Mouse (Mus musculus) heart, adult 2 months (tissue): Measurements from ENCODE around the gene Hsd11b2. TPM values are rescaled to one million over a fixed set of nuclear protein-coding genes. Genes with fewer than 3 reads are reported as not detected.

Source experiments
- DNase-seq, 2 experiments: peaks; one replicate each; pipeline ENCODE4 v3.0.0; 2021
- H3K27ac ChIP-seq: fragments of 200-600 bp; 2 replicates; pipeline ENCODE4 v1.8.1; 2022
- H3K27me3 ChIP-seq: fragments of 200-500 bp; 2 replicates; pipeline ENCODE4 v1.6.1; 2012; ENCODE audit warnings: mild to moderate bottlenecking, low read length, inconsistent platforms, mixed read lengths; ENCODE audit not compliant: control insufficient read depth, insufficient read depth
- H3K36me3 ChIP-seq: fragments of 200-500 bp; 2 replicates; pipeline ENCODE4 v1.6.1; 2012; ENCODE audit warnings: low read length, inconsistent platforms; ENCODE audit not compliant: control insufficient read depth, insufficient read depth
- H3K4me1 ChIP-seq: fragments of 200-500 bp; 2 replicates; pipeline ENCODE4 v1.6.1; 2011; ENCODE audit warnings: low read length; ENCODE audit not compliant: control insufficient read depth, insufficient read depth
- H3K4me3 ChIP-seq: fragments of 200-600 bp; 2 replicates; pipeline ENCODE4 v1.8.1; 2022
- H3K79me2 ChIP-seq: fragments of 200-500 bp; replicated peaks from 2 replicates; pipeline ENCODE4 v1.6.1; 2012; ENCODE audit warnings: mild to moderate bottlenecking, inconsistent platforms, low read length, moderate library complexity, mixed read lengths; ENCODE audit not compliant: control insufficient read depth, insufficient read depth
- H3K9ac ChIP-seq: fragments of 200-500 bp; 2 replicates; pipeline ENCODE4 v1.6.1; 2012; ENCODE audit warnings: low read depth, mild to moderate bottlenecking, control low read depth, inconsistent platforms, low read length, mixed read lengths
- CTCF ChIP-seq: fragments of 200-600 bp; IDR thresholded peaks from 2 replicates; pipeline ENCODE4 v1.8.1; 2022; ENCODE audit warnings: antibody characterized with exemption, mild to moderate bottlenecking, moderate library complexity
- EP300 ChIP-seq: fragments of 200-500 bp; IDR thresholded peaks from 2 replicates; pipeline ENCODE4 v1.6.1; 2011; ENCODE audit warnings: low read depth, low read length, control low read depth; ENCODE audit not compliant: insufficient read depth
- POLR2A ChIP-seq: fragments of 200-500 bp; IDR thresholded peaks from 2 replicates; pipeline ENCODE4 v1.6.1; 2011; ENCODE audit warnings: mild to moderate bottlenecking, low read depth, low read length, control low read depth; ENCODE audit not compliant: insufficient read depth
- WGBS: fragments of 180-500 bp; shearing (Covaris S2); methylation state at CpG from one replicate; pipeline ENCODE4 v1.1.7; 2018; 5-methylcytosine and 5-hydroxymethylcytosine counted together
- intact Hi-C: fragments of 180-260 bp; cut with DNase I; formaldehyde crosslinking; loops from one replicate; pipeline ENCODE4 v1.15.1; 2025
- polyA plus RNA-seq: library from polyadenylated mRNA; depleted of rRNA; stranded (reverse); fragments of >200 nt; gene quantifications from 2 replicates; pipeline ENCODE4 v1.2.3, GENCODE M21; 2012
- total RNA-seq, 2 experiments: library from RNA; stranded (reverse); gene quantifications; 2 replicates each; pipeline ENCODE4 v1.2.3; 2021

The Hsd11b2 gene
- total and polyA plus RNA-seq, 3 experiments, result 0.08 to 0.23 TPM; not detected in 1

DNA sequence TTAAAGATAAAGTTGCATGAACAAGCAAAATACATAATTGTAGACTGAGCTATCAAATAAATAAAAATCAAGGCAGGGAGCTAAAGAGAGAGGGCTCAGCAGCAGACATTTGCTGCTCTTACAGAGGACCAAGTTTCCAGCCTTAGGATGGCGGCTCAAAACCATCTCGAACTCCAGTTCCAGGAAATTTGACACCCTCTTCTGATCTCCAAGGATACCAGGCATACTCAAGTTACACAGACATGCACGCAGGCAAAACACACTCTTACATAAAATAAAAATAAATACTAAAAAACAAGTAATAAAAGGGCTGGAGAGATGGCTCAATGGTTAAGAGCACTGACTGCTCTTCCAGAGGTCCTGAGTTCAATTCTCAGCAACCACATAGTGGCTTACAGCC is 25.1 kb upstream of the Hsd11b2 start:
- H3K79me2 ChIP-seq, result no peaks in the 10 kb centered on the region; the same call in 1 of the 2 replicates
- WGBS, result 75% methylated on average over 3 of the region's 3 CpGs
- no peak overlapping the region for H3K9ac ChIP-seq

GRCm38 (mm10) chr8:105494566-105494965 is 24.0 kb upstream of the Hsd11b2 start:
- Histone ChIP-seq H3K36me3 (no peaks in the 10 kb centered on the region; the same call in 1 of the 2 replicates), H3K4me3 (no peak overlapping the region), H3K27me3 (no peaks in the 10 kb centered on the region), H3K4me1 (peaks cover 5% of the 10 kb centered on the region), H3K27ac (no peak overlapping the region; the same call in 1 of the 2 replicates), H3K79me2 (no peaks in the 10 kb centered on the region; the same call in 1 of the 2 replicates), H3K9ac (no peak overlapping the region)
- WGBS, result 77% methylated on average over 3 of the region's 3 CpGs
- DNase-seq, result no peak
- intact Hi-C loops, result no loop called here
- TF ChIP-seq EP300 (no peak), POLR2A (no peak), CTCF (no peak)

More for the DNA sequence above, 25.1 kb upstream of the Hsd11b2 start:
- no peaks in the 10 kb centered on the region; the same call in 1 of the 2 replicates for H3K36me3 ChIP-seq
- TF ChIP-seq CTCF, result no peak
- no peak for TF ChIP-seq POLR2A
- no peak for TF ChIP-seq EP300
- DNase-seq, result no peak
- H3K27me3 ChIP-seq, result no peaks in the 10 kb centered on the region
- intact Hi-C loops, result no loop called here
- H3K4me1 ChIP-seq, result peaks cover 5% of the 10 kb centered on the region
- no peak overlapping the region for H3K4me3 ChIP-seq
- no peak overlapping the region for H3K27ac ChIP-seq

DNA sequence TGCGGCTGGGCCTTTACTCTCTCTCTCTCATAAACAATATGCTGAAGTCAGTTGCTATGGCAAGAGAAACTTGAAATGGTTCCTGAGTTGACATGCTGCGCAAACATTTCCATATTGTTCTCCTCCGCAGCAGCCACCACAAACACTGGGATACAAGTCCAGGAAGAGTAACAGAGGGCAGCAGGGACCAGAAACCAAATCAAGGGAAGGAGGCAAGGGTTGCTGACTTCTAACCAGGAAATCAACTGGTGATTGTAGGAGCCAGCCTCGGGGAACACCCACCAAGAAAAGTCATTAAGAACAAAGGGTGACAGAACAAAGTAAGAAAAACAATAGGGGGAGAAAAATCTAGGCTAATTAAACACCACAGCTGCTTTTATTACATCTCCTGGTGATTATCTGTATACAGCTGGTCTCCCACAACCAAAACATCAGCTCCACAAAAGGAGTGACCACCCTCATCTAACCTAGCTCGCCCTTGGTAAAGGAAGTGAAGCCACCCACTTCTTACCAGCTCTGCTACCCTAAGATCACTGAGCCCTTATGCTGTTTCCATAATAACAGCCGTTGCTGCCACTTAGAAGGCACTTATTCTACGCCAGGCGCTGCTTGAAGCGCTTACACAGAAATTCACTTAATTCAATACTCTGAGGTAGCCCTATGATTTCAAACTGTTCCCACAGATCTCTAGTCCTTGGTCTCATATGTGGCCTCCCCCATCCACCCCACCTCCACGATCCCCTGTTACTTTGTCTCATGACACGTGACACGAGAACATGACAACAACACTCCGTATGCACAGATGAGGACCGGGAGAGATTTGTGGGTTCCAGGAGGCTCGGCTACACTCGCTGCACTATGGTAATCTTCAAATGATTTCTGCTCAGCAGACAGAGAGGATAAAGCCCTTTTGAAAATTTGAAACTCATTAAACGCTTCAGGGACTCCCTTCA is 22.9 kb upstream of the Hsd11b2 start:
- peak in 1 of 2 experiments; percentile 25 for DNase-seq
- Histone ChIP-seq H3K27me3 (no peaks in the 10 kb centered on the region), H3K9ac (no peak overlapping the region), H3K27ac (peak overlapping the region; percentile 89), H3K4me1 (peaks cover 5% of the 10 kb centered on the region), H3K4me3 (peak overlapping the region; percentile 68), H3K36me3 (no peaks in the 10 kb centered on the region; the same call in 1 of the 2 replicates), H3K79me2 (no peaks in the 10 kb centered on the region; the same call in 1 of the 2 replicates)
- no peak for TF ChIP-seq EP300
- no peak for TF ChIP-seq CTCF
- no peak for TF ChIP-seq POLR2A
- intact Hi-C loops, result no loop called here
- 43% methylated on average over 17 of the region's 17 CpGs for WGBS

GRCm38 (mm10) chr8:105496439-105497180 is 21.9 kb upstream of the Hsd11b2 start, which contains the start of gene Zdhhc1:
Gene Zdhhc1, minus strand, starts transcription at chr8:105496902.
- H3K27me3 ChIP-seq, result no peaks in the 10 kb centered on the region
- WGBS, result under 1% methylated on average over 68 of the region's 68 CpGs
- no peaks in the 10 kb centered on the region; the same call in 1 of the 2 replicates for H3K36me3 ChIP-seq
- H3K79me2 ChIP-seq, result no peaks in the 10 kb centered on the region
- peak within 1 kb of the TSS; percentile 94 for H3K9ac ChIP-seq
- peak within 1 kb of the TSS; percentile 68 for H3K4me3 ChIP-seq
- TF ChIP-seq EP300 (no peak), CTCF (peak; percentile 85), POLR2A (peak; percentile 67)
- intact Hi-C loops, result no loop called here
- peak within 1 kb of the TSS; percentile 89 for H3K27ac ChIP-seq
- peak; percentile 92 to 96 for DNase-seq
- H3K4me1 ChIP-seq, result peaks cover 5% of the 10 kb centered on the region

GRCm38 (mm10) chr8:105499787-105500186 is 18.8 kb upstream of the Hsd11b2 start:
- peak overlapping the region; percentile 7; the same call in 1 of the 2 replicates for H3K27ac ChIP-seq
- TF ChIP-seq POLR2A (no peak), CTCF (no peak), EP300 (no peak)

More at GRCm38 (mm10) chr8:105499787-105500186, 18.8 kb upstream of the Hsd11b2 start:
- peak overlapping the region; percentile 29; the same call in 1 of the 2 replicates for H3K4me3 ChIP-seq
- no peaks in the 10 kb centered on the region for H3K79me2 ChIP-seq
- H3K9ac ChIP-seq, result peak overlapping the region; percentile 11
- no peaks in the 10 kb centered on the region; the same call in 1 of the 2 replicates for H3K36me3 ChIP-seq
- no peaks in the 10 kb centered on the region for H3K27me3 ChIP-seq
- 45% methylated on average over 12 of the region's 12 CpGs for WGBS
- DNase-seq, result peak in 1 of 2 experiments; percentile 44
- peaks cover 6% of the 10 kb centered on the region for H3K4me1 ChIP-seq
- intact Hi-C loops, result no loop called here
